Mouse (Mus musculus): ENCODE results near the gene Myh9.

DNA sequence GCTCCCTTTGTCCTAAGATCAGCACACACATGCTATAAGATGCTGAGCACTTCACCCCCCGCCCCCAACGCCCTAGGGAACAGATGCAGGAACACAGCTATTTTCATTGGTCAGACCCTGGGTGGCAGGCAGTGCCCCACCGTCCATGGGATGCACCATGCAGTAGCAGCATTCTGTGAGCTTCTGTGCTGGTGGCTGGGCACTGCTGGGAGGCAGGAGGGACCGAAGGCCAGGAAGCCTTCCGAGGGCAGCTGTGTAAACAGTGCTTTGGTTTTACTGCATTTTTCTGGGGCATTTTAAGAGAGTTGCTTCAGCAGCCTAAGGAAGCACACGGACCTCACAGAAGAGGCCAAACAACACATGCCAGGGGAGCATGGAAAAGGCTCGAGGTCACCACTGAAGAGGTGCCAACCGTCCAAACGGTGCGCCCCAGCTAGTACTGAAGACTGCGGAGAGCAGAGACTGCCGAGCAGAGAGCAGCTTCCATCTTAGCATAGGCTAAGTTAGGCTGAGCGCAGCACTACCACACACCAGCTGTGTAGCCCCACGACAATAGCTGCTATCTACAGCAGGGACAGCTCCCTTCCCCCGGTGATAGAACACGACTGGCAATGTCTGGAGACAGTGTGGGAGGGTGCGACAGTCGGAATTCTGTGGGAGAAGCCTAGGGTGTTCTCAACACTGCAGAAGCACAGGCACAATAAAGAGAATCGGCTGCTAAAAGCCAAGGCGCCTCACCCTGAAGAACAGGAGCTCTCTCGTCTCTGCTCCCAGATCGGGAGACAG lies 57.7 kb downstream of the Myh9 start:
- TF ChIP-seq CTCF (IDR thresholded peaks at IDR 0.05; ENCODE audit: insufficient read depth, low read depth, low read length) (no peak), POLR2A (IDR thresholded peaks at IDR 0.05; ENCODE audit: insufficient read depth, low read depth, low read length) (no peak)

Measured in olfactory bulb, adult 2 months (tissue).